In genomic region chr1:100041808-100042207, GRCm38 (mm10) we compare ENCODE assay signal across 27 mouse cellular contexts.
"Had no signal": no experiment of that assay in that cellular context is flagged by ENCODE, and none has a peak within 500 bp of the region (broad histone marks: within the 10 kb centered on the region; RNA-seq: fewer than 3 reads in every experiment).

No protein-coding gene starts in this region.

- H3K9ac ChIP-seq: embryonic facial prominence, embryonic 13.5 days; embryonic facial prominence, embryonic 15.5 days; forebrain, embryonic 12.5 days; forebrain, embryonic 13.5 days; forebrain, embryonic 15.5 days; forebrain, postnatal 0 days had no signal

- H3K27ac ChIP-seq: embryonic facial prominence, embryonic 13.5 days; embryonic facial prominence, embryonic 15.5 days; forebrain, embryonic 10.5 days; forebrain, embryonic 12.5 days; forebrain, embryonic 13.5 days; forebrain, embryonic 15.5 days; gastrocnemius, adult 2 months; heart, adult 2 months had no signal

- H3K4me3 ChIP-seq: embryonic facial prominence, embryonic 13.5 days; embryonic facial prominence, embryonic 15.5 days; erythroblast, embryonic 14.5 days; forebrain, embryonic 10.5 days; forebrain, embryonic 12.5 days; forebrain, embryonic 13.5 days; forebrain, embryonic 15.5 days; gastrocnemius, adult 2 months; heart, adult 2 months had no signal

- H3K36me3 ChIP-seq: embryonic facial prominence, embryonic 13.5 days; embryonic facial prominence, embryonic 15.5 days; forebrain, embryonic 10.5 days; forebrain, embryonic 12.5 days; forebrain, embryonic 15.5 days had no signal

- H3K9me3 ChIP-seq: embryonic facial prominence, embryonic 13.5 days; embryonic facial prominence, embryonic 15.5 days; forebrain, embryonic 10.5 days; forebrain, embryonic 12.5 days; forebrain, embryonic 13.5 days; forebrain, embryonic 15.5 days had no signal

- ATAC-seq: forebrain, embryonic 13.5 days; forebrain, embryonic 14.5 days; forebrain, embryonic 15.5 days; forebrain, embryonic 16.5 days; forebrain, postnatal 0 days had no signal

- H3K4me1 ChIP-seq: embryonic facial prominence, embryonic 13.5 days; embryonic facial prominence, embryonic 15.5 days; forebrain, embryonic 10.5 days; forebrain, embryonic 12.5 days; forebrain, embryonic 13.5 days; forebrain, embryonic 15.5 days had no signal

- DNase-seq: cerebellum, adult 2 months; cerebellum, adult 8-10 months; cerebellum, adult 9-10 months; cerebellum, adult 9-11 months; cerebellum, postnatal 10 days; cerebellum, postnatal 14 days; cerebellum, postnatal 25 days; cerebellum, postnatal 36 days; embryo, embryonic 11 days; forebrain, postnatal 0 days; gastrocnemius, adult 2 months; gastrocnemius, postnatal 10 days; gastrocnemius, postnatal 14 days; gastrocnemius, postnatal 25 days; gastrocnemius, postnatal 36 days; heart, adult 11 months; heart, adult 18-20 months; heart, adult 2 months had no signal

- H3K4me2 ChIP-seq: embryonic facial prominence, embryonic 13.5 days; embryonic facial prominence, embryonic 15.5 days; forebrain, embryonic 12.5 days; forebrain, embryonic 13.5 days; forebrain, embryonic 15.5 days had no signal

- H3K27me3 ChIP-seq: embryonic facial prominence, embryonic 13.5 days; embryonic facial prominence, embryonic 15.5 days; forebrain, embryonic 12.5 days; forebrain, embryonic 13.5 days; forebrain, embryonic 15.5 days had no signal
